Mouse (Mus musculus) adrenal gland, adult 10 weeks (tissue): ENCODE measurements around the gene Dagla. TPM values are rescaled to one million over a fixed set of nuclear protein-coding genes. Genes with fewer than 3 reads are reported as not detected.

ENCODE experiments used
- polyA plus RNA-seq: library from polyadenylated mRNA; stranded (reverse); fragments of 350-450 nt; fragmentation: Illumina TruSeq; extraction: RNeasy Lipid Tissue Mini Kit (QIAGEN cat#74804); gene quantifications from one replicate; pipeline ENCODE4 v1.2.3, GENCODE M21; 2014; ENCODE audit warnings: low read depth, low replicate concordance

Gene Dagla
- 0.17 TPM for polyA plus RNA-seq

GRCm38 (mm10) chr19:10304810-10305544 is at the start of gene Dagla:
TSS of gene Dagla (minus strand) at chr19:10304877.

GRCm38 (mm10) chr19:10240654-10241305 is 63.9 kb downstream of the Dagla start, which contains the start of gene Myrf:
TSS of gene Myrf (minus strand) at chr19:10240748.

GRCm38 (mm10) chr19:10203848-10204615 is 100.6 kb downstream of the Dagla start, which contains the start of the genes Tmem258 and Fen1:
TSS of gene Tmem258 (plus strand) at chr19:10204014.
TSS of gene Fen1 (minus strand) at chr19:10204169.

Other genes with a start within 250 kb of the Dagla start
- gene Fads2, start 203.1 kb downstream of the Dagla start, polyA plus RNA-seq = 284 TPM
- gene Fads1, start 122.0 kb downstream of the Dagla start, polyA plus RNA-seq = 561 TPM
- 24.8 TPM for gene Tmem258, start 100.9 kb downstream of the Dagla start, polyA plus RNA-seq
- 2.7 TPM for gene Fen1, start 100.7 kb downstream of the Dagla start, polyA plus RNA-seq
- not detected for gene Myrf, start 64.1 kb downstream of the Dagla start, polyA plus RNA-seq
- gene Syt7, start 84.2 kb upstream of the Dagla start, polyA plus RNA-seq = 7.2 TPM
- gene Lrrc10b, start 152.6 kb upstream of the Dagla start, polyA plus RNA-seq = 0.35 TPM
- gene Ppp1r32, start 178.1 kb upstream of the Dagla start, polyA plus RNA-seq = not detected
- 61.8 TPM for gene Cpsf7, start 220.4 kb upstream of the Dagla start, polyA plus RNA-seq
- gene Sdhaf2, start 221.3 kb upstream of the Dagla start, polyA plus RNA-seq = 105 TPM